Mouse (Mus musculus) leukemia stem cell, adult 10-12 weeks (primary cell): ENCODE measurements around the gene Aldh1a1. TPM values are rescaled to one million over a fixed set of nuclear protein-coding genes. Genes with fewer than 3 reads are reported as not detected.

Source experiments
- polyA plus RNA-seq: library from polyadenylated mRNA; stranded (reverse); fragments of >175 nt; gene quantifications from 2 replicates; pipeline ENCODE4 v1.2.3, GENCODE M21; 2012; ENCODE audit warnings: low replicate concordance

Aldh1a1 gene
- 0.56 and 3.3 TPM in 2 replicates for polyA plus RNA-seq

DNA sequence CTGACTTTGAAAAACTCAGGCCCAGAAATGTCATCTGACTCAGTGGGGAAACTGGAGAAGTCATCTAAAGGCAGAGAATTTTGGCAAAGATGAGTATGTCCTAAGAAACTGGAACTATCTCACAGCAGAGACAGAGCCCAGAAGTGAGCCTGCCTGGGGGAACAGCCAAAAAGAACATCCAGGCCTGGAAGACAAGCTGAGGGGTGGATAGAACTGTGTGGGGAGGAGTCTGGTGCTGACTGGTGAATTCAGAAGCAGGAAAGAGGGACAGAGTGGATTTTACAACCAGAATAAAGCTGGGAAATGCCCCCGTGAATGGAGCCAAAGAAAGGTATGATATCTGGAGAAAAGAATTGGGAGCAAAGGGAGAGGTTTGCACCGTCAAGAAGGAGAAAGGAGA, at the start of gene Aldh1a1:
Aldh1a1 (plus strand) TSS at position 225 of the 400 bp plus-strand sequence.

Other genes starting within 250 kb of the Aldh1a1 start
- 0.21 TPM in 1 of 2 replicates, not detected in the other for gene Anxa1, start 101.8 kb upstream of the Aldh1a1 start, polyA plus RNA-seq
- 0.14 and 0.47 TPM in 2 replicates for gene Aldh1a7, start 234.8 kb downstream of the Aldh1a1 start, polyA plus RNA-seq